Mouse (Mus musculus) ES-Bruce4 (cell line): ENCODE measurements around the gene Psmc5. TPM values are rescaled to one million over a fixed set of nuclear protein-coding genes. Genes with fewer than 3 reads are reported as not detected.

Experiments
- H3K27ac ChIP-seq: 2 replicates; pipeline ENCODE4 v1.5.1; 2012; ENCODE audit warnings: low read length, inconsistent platforms; ENCODE audit not compliant: insufficient read depth
- H3K27me3 ChIP-seq: 2 replicates; pipeline ENCODE4 v1.6.1; 2012; ENCODE audit warnings: mild to moderate bottlenecking, low read length, inconsistent platforms; ENCODE audit not compliant: control insufficient read depth, poor library complexity, insufficient read depth, severe bottlenecking
- H3K36me3 ChIP-seq: 2 replicates; pipeline ENCODE4 v1.6.1; 2012; ENCODE audit warnings: inconsistent platforms, mild to moderate bottlenecking, low read length, moderate library complexity; ENCODE audit not compliant: control insufficient read depth, poor library complexity, insufficient read depth, severe bottlenecking
- H3K4me1 ChIP-seq: one replicate; pipeline ENCODE4 v1.8.1; 2011; ENCODE audit warnings: low read length; ENCODE audit not compliant: control insufficient read depth, insufficient read depth
- H3K4me3 ChIP-seq: 2 replicates; pipeline ENCODE4 v1.5.1; 2011; ENCODE audit warnings: low read depth, mild to moderate bottlenecking, low read length
- H3K9ac ChIP-seq: 2 replicates; pipeline ENCODE4 v1.6.1; 2012; ENCODE audit warnings: low read depth, mild to moderate bottlenecking, inconsistent platforms; ENCODE audit not compliant: poor library complexity, severe bottlenecking
- H3K9me3 ChIP-seq: replicated peaks from 2 replicates; pipeline ENCODE4 v1.6.1; 2012; ENCODE audit warnings: mild to moderate bottlenecking, low read length, inconsistent platforms; ENCODE audit not compliant: control insufficient read depth, poor library complexity, insufficient read depth, severe bottlenecking
- CTCF ChIP-seq: IDR thresholded peaks from one replicate; pipeline ENCODE4 v1.8.1; 2011; ENCODE audit warnings: low read depth, low read length
- EP300 ChIP-seq: IDR thresholded peaks from 2 replicates; pipeline ENCODE4 v1.6.1; 2011; ENCODE audit warnings: low read depth, low read length; ENCODE audit not compliant: insufficient read depth
- POLR2A ChIP-seq: IDR thresholded peaks from one replicate; pipeline ENCODE4 v1.8.1; 2011; ENCODE audit warnings: low read length; ENCODE audit not compliant: insufficient read depth
- polyA plus RNA-seq: library from polyadenylated mRNA; stranded (reverse); fragments of >200 nt; gene quantifications from 2 replicates; pipeline ENCODE4 v1.2.4, GENCODE M21; 2011; ENCODE audit warnings: low read depth; ENCODE audit not compliant: missing spikeins, insufficient read depth, insufficient read length

Gene Psmc5
- polyA plus RNA-seq, 1 experiment: 170 TPM

- H3K4me3 ChIP-seq: no peak overlapping the region
- H3K4me1 ChIP-seq: peaks cover 8% of the 10 kb centered on the region
- peak overlapping the region; percentile 84; the same call in 1 of the 2 replicates for H3K9ac ChIP-seq
- no peaks in the 10 kb centered on the region for H3K9me3 ChIP-seq
- H3K27me3 ChIP-seq: no peaks in the 10 kb centered on the region
- no peaks in the 10 kb centered on the region for H3K36me3 ChIP-seq
- TF ChIP-seq EP300 (no peak), CTCF (no peak), POLR2A (no peak)
- H3K27ac ChIP-seq: no peak overlapping the region
Observed at GRCm38 (mm10) chr11:106274374-106274773, 18.4 kb downstream of the Psmc5 start.

- Histone ChIP-seq H3K4me1 (peaks cover 8% of the 10 kb centered on the region), H3K27ac (no peak overlapping the region), H3K9me3 (no peaks in the 10 kb centered on the region), H3K36me3 (no peaks in the 10 kb centered on the region), H3K27me3 (no peaks in the 10 kb centered on the region), H3K4me3 (no peak overlapping the region), H3K9ac (no peak overlapping the region)
- TF ChIP-seq CTCF (no peak), POLR2A (no peak), EP300 (no peak)
Observed at GRCm38 (mm10) chr11:106274971-106275411, 19.0 kb downstream of the Psmc5 start.

GRCm38 (mm10) chr11:106276454-106276853 lies 20.5 kb downstream of the Psmc5 start, which contains the start of gene Tcam1:
Tcam1 (plus strand) TSS chr11:106276672.
- H3K27ac ChIP-seq: no peak within 1 kb of the TSS
- TF ChIP-seq POLR2A (no peak), CTCF (peak; percentile 81), EP300 (peak; percentile 52; the same call in 1 of the 2 replicates)
- no peaks in the 10 kb centered on the region for H3K9me3 ChIP-seq
- no peak within 1 kb of the TSS for H3K4me3 ChIP-seq
- peaks cover 8% of the 10 kb centered on the region for H3K4me1 ChIP-seq
- H3K36me3 ChIP-seq: no peaks in the 10 kb centered on the region
- no peak within 1 kb of the TSS for H3K9ac ChIP-seq
- H3K27me3 ChIP-seq: no peaks in the 10 kb centered on the region

- Histone ChIP-seq H3K4me3 (no peak overlapping the region), H3K36me3 (no peaks in the 10 kb centered on the region), H3K27me3 (no peaks in the 10 kb centered on the region), H3K9ac (no peak overlapping the region), H3K27ac (no peak overlapping the region), H3K9me3 (no peaks in the 10 kb centered on the region), H3K4me1 (no peaks in the 10 kb centered on the region)
- TF ChIP-seq EP300 (no peak), CTCF (no peak), POLR2A (no peak)
Observed at GRCm38 (mm10) chr11:106282452-106282851, 26.5 kb downstream of the Psmc5 start.

- Histone ChIP-seq H3K9ac (no peak overlapping the region), H3K9me3 (no peaks in the 10 kb centered on the region), H3K27me3 (no peaks in the 10 kb centered on the region), H3K4me3 (no peak overlapping the region), H3K36me3 (no peaks in the 10 kb centered on the region), H3K27ac (no peak overlapping the region), H3K4me1 (no peaks in the 10 kb centered on the region)
- TF ChIP-seq CTCF: no peak
- no peak for TF ChIP-seq EP300
Observed at GRCm38 (mm10) chr11:106283371-106283770, 27.4 kb downstream of the Psmc5 start.

- H3K9me3 ChIP-seq: no peaks in the 10 kb centered on the region
- H3K4me1 ChIP-seq: no peaks in the 10 kb centered on the region
- no peaks in the 10 kb centered on the region for H3K27me3 ChIP-seq
- no peak overlapping the region for H3K9ac ChIP-seq
- H3K36me3 ChIP-seq: no peaks in the 10 kb centered on the region
- no peak overlapping the region for H3K27ac ChIP-seq
- TF ChIP-seq CTCF (no peak), EP300 (no peak), POLR2A (no peak)
- no peak overlapping the region for H3K4me3 ChIP-seq
Observed at GRCm38 (mm10) chr11:106284126-106284525, 28.2 kb downstream of the Psmc5 start.
